Mouse (Mus musculus) heart, embryonic 12.5 days (tissue): ENCODE measurements around the gene Tbce. TPM values are rescaled to one million over a fixed set of nuclear protein-coding genes. Genes with fewer than 3 reads are reported as not detected.

ENCODE experiments used
- ATAC-seq: fragments of 200-750 bp; cut with Nextera tagmentation; 2 replicates; pipeline ENCODE4 v1.8.0; 2017; ENCODE audit warnings: moderate TSS enrichment, moderate library complexity; ENCODE audit not compliant: insufficient number of reproducible peaks, low FRiP score
- H3K27ac ChIP-seq: fragments of 300-500 bp; sonication (generic); 2 replicates; pipeline ENCODE4 v1.5.1; 2016; ENCODE audit warnings: mild to moderate bottlenecking, moderate library complexity; ENCODE audit not compliant: poor library complexity, severe bottlenecking
- H3K27me3 ChIP-seq: fragments of 300-500 bp; sonication (generic); replicated peaks from 2 replicates; pipeline ENCODE4 v1.6.1; 2016; ENCODE audit warnings: mild to moderate bottlenecking, moderate library complexity
- H3K36me3 ChIP-seq: fragments of 300-500 bp; sonication (generic); 2 replicates; pipeline ENCODE4 v1.6.1; 2016; ENCODE audit warnings: mild to moderate bottlenecking, moderate library complexity
- H3K4me1 ChIP-seq: fragments of 300-500 bp; sonication (generic); replicated peaks from 2 replicates; pipeline ENCODE4 v1.6.1; 2016; ENCODE audit warnings: mild to moderate bottlenecking
- H3K4me2 ChIP-seq: fragments of 300-500 bp; sonication (generic); 2 replicates; pipeline ENCODE4 v1.6.1; 2016; ENCODE audit warnings: mild to moderate bottlenecking, moderate library complexity
- H3K4me3 ChIP-seq: fragments of 300-500 bp; sonication (generic); 2 replicates; pipeline ENCODE4 v1.5.1; 2016; ENCODE audit warnings: mild to moderate bottlenecking
- H3K9ac ChIP-seq: fragments of 300-500 bp; sonication (generic); 2 replicates; pipeline ENCODE4 v1.6.1; 2016; ENCODE audit warnings: mild to moderate bottlenecking, moderate library complexity
- H3K9me3 ChIP-seq: fragments of 300-500 bp; sonication (generic); replicated peaks from 2 replicates; pipeline ENCODE4 v1.6.1; 2016; ENCODE audit warnings: mild to moderate bottlenecking, moderate library complexity
- WGBS: fragments of 180-500 bp; shearing (Covaris S2); methylation state at CpG from one replicate; pipeline ENCODE4 v1.1.7; 2016; 5-methylcytosine and 5-hydroxymethylcytosine counted together
- polyA plus RNA-seq: library from polyadenylated mRNA; unstranded; fragments of >200 nt; fragmentation: Nextera tagmentation; extraction: Ambion mirVana; gene quantifications from 2 replicates; pipeline ENCODE4 v1.2.1, GENCODE M21; 2016

The Tbce gene
- polyA plus RNA-seq, 1 experiment from 2014 or later: 38.1 TPM

DNA sequence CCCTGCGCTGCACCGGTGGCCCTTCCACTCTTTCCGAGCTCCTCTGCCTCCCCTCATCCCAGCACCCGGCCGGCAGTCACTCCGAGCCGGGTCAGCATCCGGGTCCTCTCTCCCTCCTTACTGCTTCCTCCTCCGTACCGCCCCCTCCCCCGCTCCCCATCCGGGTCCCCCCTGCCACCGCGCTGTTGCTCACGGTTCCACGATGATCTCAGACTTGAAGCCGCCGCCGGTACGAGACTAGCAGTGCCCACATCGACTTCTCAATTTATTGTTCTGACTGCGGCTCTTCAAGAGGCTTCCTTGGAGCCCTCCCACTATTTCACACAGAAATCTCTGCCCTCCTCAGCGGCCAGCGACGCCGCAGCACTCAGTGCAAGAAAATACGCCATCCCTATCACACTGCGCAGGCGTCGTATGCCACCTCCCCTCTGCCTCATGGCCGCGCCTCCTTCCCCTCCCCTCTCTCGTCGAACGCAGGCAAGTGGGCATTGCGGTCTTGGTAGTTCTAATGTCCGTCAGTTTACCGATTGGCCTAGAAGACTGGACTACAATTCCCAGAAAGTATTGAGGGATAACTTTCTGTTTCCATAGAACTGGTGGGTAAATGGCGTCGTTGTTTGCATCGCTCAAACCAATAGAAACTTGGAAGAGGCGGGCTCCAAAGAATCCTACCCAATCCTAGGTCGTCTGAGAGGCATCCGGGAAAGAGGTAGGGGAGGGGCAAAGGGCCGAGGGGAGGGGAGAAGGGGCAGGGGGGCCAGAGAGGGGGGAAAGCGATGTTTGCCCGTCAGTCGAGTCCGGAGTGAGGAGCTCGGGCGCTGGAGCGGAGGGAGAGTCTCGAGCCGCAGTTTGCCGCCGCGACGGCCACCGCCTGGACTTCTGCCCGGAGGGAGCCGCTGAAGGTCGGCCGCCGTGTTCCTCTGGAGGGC lies 23.8 kb upstream of the Tbce start, which contains the start of the genes Arid4b and Ggps1:
Arid4b (plus strand) TSS at position 220 of the 929 bp plus-strand sequence.
Ggps1 (minus strand) TSS at position 476 of the 929 bp plus-strand sequence.
- Histone ChIP-seq H3K27ac (peak within 1 kb of the TSS; percentile 98), H3K4me3 (peak within 1 kb of the TSS; percentile 98), H3K27me3 (no peaks in the 10 kb centered on the region), H3K9me3 (no peaks in the 10 kb centered on the region), H3K4me2 (peak within 1 kb of the TSS; percentile 87), H3K9ac (peak within 1 kb of the TSS; percentile 99), H3K36me3 (peaks cover 7% of the 10 kb centered on the region; the same call in 1 of the 2 replicates), H3K4me1 (peaks cover 18% of the 10 kb centered on the region)
- peak; percentile 97 for ATAC-seq
- under 1% methylated on average over 64 of the region's 64 CpGs for WGBS

DNA sequence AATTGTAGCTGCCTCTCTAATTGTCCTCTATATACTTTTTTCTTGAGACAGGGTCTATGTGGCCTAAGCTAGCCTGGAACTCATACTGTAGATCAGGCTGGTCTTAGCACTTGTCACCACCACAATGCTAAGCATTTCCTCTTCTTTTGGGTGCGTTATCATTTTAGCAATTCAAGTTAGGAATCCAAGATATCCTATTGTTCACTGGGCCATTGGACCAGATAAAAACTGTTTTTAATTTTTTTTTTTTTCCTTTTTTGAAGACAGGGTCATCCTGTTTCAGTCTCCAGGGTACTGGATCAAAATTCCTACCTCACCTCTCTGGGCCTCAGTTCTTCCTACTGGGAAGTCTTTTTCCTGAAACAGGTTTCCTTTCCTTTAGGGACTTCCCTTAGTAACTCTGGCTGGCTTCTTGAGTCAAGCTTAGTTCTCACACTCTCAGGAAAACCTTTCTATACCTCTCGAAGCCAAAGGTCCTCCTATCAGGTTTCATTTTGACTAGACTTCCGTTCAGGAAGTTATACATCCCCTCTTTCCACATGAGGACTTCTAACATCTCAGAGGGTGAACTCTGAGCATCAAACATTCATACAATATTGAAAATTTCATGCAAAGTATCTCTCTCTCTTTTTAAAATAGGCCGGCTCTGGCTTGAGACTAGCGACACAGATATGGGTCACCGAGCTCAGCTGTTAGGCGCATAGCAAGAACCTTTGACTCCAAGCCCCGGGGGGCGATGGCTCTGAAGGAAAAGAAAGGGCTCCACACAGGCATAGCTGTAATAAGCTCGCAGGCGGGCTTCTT lies 23.0 kb upstream of the Tbce start:
- peak overlapping the region; percentile 82 for H3K4me3 ChIP-seq
- no peaks in the 10 kb centered on the region for H3K27me3 ChIP-seq
- H3K4me2 ChIP-seq: peak overlapping the region; percentile 80
- H3K36me3 ChIP-seq: peaks cover 7% of the 10 kb centered on the region
- no peak for ATAC-seq
- H3K4me1 ChIP-seq: peaks cover 15% of the 10 kb centered on the region
- H3K9me3 ChIP-seq: no peaks in the 10 kb centered on the region
- peak overlapping the region; percentile 91 for H3K27ac ChIP-seq
- H3K9ac ChIP-seq: peak overlapping the region; percentile 93
- 4% methylated on average over 11 of the region's 11 CpGs for WGBS

DNA sequence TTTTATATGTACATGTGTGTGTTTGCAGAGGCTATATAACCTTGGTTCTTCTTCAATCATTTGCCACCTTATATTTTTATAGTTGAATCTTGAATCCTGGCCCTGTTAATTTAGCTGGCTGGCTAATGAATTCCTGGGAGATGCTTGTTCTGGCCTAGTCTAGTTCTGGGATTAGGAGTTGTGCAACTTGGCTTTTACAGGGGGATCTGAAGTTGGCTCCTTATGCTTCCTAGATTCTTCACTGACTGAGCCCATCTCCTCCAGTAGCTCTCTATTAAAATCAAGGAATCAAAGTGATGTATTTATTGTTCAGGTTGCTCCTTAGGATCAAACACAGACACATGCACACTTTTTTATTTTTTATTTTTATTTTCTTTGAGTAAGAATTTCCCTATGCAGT lies 20.1 kb upstream of the Tbce start:
- no peak for ATAC-seq
- no peaks in the 10 kb centered on the region for H3K9me3 ChIP-seq
- H3K27ac ChIP-seq: no peak overlapping the region
- H3K36me3 ChIP-seq: peaks cover 29% of the 10 kb centered on the region
- H3K4me3 ChIP-seq: no peak overlapping the region
- H3K9ac ChIP-seq: no peak overlapping the region
- no peak overlapping the region for H3K4me2 ChIP-seq
- H3K4me1 ChIP-seq: peaks cover 8% of the 10 kb centered on the region
- H3K27me3 ChIP-seq: no peaks in the 10 kb centered on the region

DNA sequence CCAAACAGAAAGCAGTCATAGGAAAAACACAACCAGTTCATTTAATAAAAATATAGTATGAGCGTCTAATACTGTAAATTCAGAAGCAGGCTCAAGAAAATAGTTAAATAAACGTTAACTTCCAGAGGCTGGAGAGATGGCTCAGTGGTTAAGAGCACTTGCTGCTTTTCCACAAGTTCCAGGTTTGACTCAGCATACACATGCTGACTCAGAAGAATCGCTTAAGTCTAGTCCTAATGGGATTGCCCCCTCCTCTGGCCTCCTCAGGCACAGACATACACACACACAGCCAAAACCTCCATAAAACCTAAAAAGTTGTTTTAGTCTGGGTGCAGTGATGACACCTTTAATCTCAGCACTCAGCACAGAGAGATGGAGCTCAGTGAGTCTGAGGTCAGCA lies 17.4 kb upstream of the Tbce start:
- no peak overlapping the region for H3K4me3 ChIP-seq
- no peak overlapping the region for H3K27ac ChIP-seq
- no peak for ATAC-seq
- H3K27me3 ChIP-seq: no peaks in the 10 kb centered on the region
- 85% methylated on average over 3 of the region's 3 CpGs for WGBS
- H3K36me3 ChIP-seq: peaks cover 56% of the 10 kb centered on the region
- H3K4me2 ChIP-seq: no peak overlapping the region
- H3K9me3 ChIP-seq: no peaks in the 10 kb centered on the region
- no peak overlapping the region for H3K9ac ChIP-seq
- peaks cover 5% of the 10 kb centered on the region; the same call in 1 of the 2 replicates for H3K4me1 ChIP-seq

DNA sequence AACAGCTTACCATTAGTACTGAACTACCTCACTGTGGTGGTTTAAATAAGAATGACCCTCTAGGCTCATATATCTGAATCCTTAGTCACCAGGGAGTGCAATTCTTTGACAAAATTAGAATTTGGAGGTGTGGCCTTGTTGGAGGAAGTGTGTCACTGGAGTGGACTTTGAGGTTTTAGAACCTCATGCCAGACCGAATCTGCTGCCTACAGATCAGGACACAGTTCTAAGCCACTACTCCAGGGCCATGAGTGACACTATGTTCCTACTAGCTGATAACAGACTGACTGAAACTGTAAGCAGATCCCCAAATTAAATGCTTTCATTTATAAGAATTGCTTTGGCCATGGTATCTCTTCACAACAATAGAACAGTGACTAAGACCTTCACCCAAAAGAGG lies 10.4 kb upstream of the Tbce start:
- no peak overlapping the region for H3K4me2 ChIP-seq
- no peak for ATAC-seq
- no peaks in the 10 kb centered on the region for H3K4me1 ChIP-seq
- peaks cover 75% of the 10 kb centered on the region for H3K36me3 ChIP-seq
- WGBS: 79% methylated on average over 1 of the region's 1 CpGs
- H3K4me3 ChIP-seq: no peak overlapping the region
- H3K9ac ChIP-seq: no peak overlapping the region
- no peak overlapping the region for H3K27ac ChIP-seq
- H3K27me3 ChIP-seq: no peaks in the 10 kb centered on the region
- H3K9me3 ChIP-seq: no peaks in the 10 kb centered on the region

DNA sequence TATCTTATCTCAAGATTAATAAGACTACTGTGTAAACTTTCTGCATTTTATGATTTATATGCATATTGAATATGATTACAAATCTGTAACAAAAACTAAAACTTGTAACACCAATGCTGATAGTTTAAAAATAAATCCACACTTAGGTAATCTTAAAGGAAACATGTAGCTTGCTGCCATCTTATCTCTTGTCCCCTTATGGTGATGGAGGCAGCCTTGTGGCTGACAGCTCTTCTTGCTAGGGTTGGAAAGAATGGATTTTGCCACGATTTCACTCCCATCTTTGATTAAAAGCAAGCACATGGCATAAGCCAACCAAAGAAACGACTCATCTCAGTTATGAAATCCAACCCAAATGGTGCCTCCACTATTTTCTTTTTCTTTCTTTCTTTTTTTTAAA lies 5.1 kb upstream of the Tbce start:
- Histone ChIP-seq H3K36me3 (peaks cover 31% of the 10 kb centered on the region), H3K9me3 (no peaks in the 10 kb centered on the region), H3K27ac (no peak overlapping the region), H3K4me3 (no peak overlapping the region), H3K4me1 (peaks cover 7% of the 10 kb centered on the region), H3K9ac (no peak overlapping the region), H3K27me3 (no peaks in the 10 kb centered on the region), H3K4me2 (no peak overlapping the region)
- no peak for ATAC-seq
- 59% methylated on average over 2 of the region's 2 CpGs for WGBS

DNA sequence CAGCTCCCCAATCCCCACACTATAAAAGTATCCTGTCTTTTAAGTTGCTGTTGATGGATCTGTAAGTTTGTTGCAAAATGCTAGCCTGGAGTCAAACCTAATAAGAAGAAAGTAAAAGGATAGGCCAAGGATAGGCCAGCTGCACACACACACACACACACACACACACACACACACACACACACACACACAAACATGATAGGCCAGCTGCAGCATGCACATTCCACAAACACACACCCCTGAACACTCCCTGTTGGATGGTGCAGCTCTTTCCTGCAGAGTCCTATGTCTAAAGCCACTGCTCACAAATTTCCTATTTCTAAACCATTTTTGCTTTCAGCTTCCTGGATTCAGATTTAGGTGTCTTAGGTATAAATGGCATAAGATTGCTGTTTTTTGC lies 4.4 kb upstream of the Tbce start:
- Histone ChIP-seq H3K4me3 (no peak overlapping the region), H3K4me2 (no peak overlapping the region), H3K9ac (no peak overlapping the region), H3K27ac (no peak overlapping the region), H3K27me3 (no peaks in the 10 kb centered on the region), H3K36me3 (peaks cover 24% of the 10 kb centered on the region), H3K4me1 (peaks cover 8% of the 10 kb centered on the region), H3K9me3 (no peaks in the 10 kb centered on the region)
- ATAC-seq: no peak

DNA sequence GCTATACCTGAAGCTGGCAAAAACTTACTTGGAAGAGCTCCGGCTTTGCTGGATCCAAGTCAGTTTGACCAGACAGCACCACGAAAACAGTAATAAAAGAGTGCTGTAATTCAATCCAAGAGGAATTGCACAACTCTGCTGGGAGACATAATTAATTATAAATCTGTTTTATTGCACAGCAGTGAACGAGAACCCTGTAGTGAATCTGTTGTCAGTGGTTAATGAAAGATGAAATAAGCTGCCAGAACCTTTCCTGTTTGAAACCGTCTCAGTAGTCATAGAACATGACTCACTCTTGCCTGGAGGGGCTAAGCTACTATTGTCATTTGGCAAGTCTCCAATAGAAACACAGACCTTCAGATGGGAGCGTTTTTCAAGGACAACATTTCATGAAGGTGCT lies 748 bp upstream of the Tbce start:
- peak overlapping the region; percentile 84 for H3K4me3 ChIP-seq
- H3K9ac ChIP-seq: peak overlapping the region; percentile 90; the same call in 1 of the 2 replicates
- no peaks in the 10 kb centered on the region for H3K9me3 ChIP-seq
- H3K27ac ChIP-seq: peak overlapping the region; percentile 97
- H3K27me3 ChIP-seq: no peaks in the 10 kb centered on the region
- peaks cover 12% of the 10 kb centered on the region for H3K4me1 ChIP-seq
- peak overlapping the region; percentile 98 for H3K4me2 ChIP-seq
- no peak for ATAC-seq
- H3K36me3 ChIP-seq: no peaks in the 10 kb centered on the region; the same call in 1 of the 2 replicates
- 44% methylated on average over 5 of the region's 5 CpGs for WGBS

DNA sequence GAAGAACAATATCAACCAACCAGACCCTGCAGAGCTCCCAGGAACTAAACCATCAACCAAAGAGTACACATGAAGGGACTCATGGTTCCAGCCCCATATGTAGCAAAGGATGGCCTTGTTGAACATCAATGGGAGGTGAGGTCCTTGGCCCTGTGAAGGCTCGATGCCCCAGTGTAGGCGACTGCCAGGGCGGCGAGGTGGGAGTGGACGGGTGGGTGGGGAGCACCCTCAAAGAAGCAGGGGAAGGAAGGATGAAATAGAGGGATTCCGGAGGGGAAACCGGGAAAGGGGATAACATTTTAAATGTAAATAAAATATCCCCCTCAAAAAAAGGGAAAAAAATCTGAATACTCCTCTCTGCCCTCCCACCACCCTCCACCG lies 537 bp downstream of the Tbce start:
- peak overlapping the region; percentile 97 for H3K27ac ChIP-seq
- no peak for ATAC-seq
- H3K36me3 ChIP-seq: no peaks in the 10 kb centered on the region; the same call in 1 of the 2 replicates
- no peaks in the 10 kb centered on the region for H3K9me3 ChIP-seq
- H3K4me1 ChIP-seq: peaks cover 15% of the 10 kb centered on the region
- H3K27me3 ChIP-seq: no peaks in the 10 kb centered on the region
- 5% methylated on average over 8 of the region's 8 CpGs for WGBS
- H3K4me2 ChIP-seq: peak overlapping the region; percentile 98
- peak overlapping the region; percentile 84 for H3K4me3 ChIP-seq
- H3K9ac ChIP-seq: peak overlapping the region; percentile 90

DNA sequence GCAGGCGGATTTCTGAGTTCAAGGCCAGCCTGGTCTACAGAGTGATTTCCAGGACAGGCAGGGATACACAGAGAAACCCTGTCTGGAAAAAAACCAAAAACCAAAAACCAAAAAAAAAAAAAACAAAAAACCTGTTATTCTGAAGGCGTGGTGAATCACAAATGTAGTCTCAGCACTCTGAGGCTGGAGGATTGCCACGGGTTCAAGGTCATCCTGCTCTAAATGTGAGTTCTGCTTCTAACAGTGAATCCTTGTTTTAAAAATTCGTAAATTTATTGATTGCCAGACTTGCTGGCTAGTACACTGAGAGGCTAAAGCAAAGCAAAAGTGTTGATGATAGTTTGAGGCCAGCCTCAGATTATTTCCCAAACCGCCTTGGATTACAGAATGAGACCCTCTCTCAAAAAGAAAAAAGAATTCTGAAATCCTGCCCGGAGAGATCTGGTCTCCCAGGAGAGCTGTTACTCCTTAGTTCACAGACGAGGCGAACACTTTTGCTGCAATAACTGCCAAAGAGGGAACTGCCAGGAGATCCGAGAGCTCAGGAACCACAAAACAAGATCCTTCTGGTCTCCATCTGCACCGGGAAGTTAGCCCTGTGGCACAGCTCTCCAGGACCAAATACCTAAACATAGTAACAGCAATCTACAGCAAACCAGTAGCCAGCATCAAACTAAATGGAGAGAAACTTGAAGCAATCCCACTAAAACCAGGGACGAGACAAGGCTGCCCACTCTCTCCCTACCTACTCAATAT lies 3.4 kb downstream of the Tbce start:
- no peak overlapping the region for H3K4me3 ChIP-seq
- 93% methylated on average over 11 of the region's 11 CpGs for WGBS

More for the DNA sequence above, 3.4 kb downstream of the Tbce start:
- Histone ChIP-seq H3K27me3 (no peaks in the 10 kb centered on the region), H3K36me3 (peaks cover 5% of the 10 kb centered on the region; the same call in 1 of the 2 replicates), H3K4me2 (no peak overlapping the region), H3K27ac (no peak overlapping the region), H3K4me1 (peaks cover 15% of the 10 kb centered on the region), H3K9me3 (no peaks in the 10 kb centered on the region), H3K9ac (no peak overlapping the region)
- ATAC-seq: no peak
